Mouse (Mus musculus): ENCODE measurements around the gene Fbxo21.
A peak's percentile ranks its signal among the peaks of the same experiment; 100 is the strongest.

The Fbxo21 gene

DNA sequence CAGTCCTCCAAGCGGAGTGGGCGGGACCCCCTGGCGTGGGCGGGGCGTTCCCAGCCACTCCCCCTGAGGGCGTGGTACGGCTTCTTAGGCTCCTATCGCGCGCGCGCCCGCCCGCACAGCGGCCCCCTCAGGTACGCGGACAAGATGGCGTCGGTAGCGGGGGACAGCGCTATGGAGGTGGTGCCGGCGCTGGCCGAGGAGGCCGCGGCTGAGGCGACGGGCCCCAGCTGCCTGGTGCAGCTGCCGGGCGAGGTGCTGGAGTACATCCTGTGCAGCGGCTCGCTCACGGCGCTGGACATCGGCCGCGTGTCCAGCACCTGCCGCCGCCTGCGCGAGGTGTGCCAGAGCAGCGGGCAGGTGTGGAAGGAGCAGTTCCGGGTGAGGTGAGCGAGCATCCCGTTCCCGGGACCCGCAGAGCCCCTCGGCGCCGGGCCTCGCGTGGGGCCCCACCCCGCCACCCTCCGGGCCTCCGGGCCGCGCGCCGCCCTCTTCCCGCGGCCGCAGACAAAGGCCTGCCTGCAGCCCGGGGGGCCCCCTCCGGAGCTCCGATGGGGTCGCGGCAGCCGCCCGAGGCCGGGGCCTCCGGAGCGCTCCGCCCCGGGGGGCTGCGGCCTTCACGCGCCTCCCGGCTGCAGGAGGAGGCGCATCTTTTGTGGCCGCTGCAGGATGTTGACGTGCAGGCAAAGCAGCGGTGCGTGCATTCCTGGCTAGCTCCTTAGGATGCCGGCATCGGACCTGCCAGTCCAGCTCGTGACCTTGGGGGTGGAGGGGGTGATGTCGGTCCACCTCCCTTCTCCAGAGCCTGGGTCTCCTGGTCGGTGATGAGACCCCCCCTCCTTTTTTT, at the start of gene Fbxo21:
TSS of gene Fbxo21 (plus strand) at position 74 of the 844 bp plus-strand sequence.
- DNase-seq (ENCODE audit: low read depth in 2 of 2, low spot score in 2 of 2), result peak; percentile 69 to 83

DNA sequence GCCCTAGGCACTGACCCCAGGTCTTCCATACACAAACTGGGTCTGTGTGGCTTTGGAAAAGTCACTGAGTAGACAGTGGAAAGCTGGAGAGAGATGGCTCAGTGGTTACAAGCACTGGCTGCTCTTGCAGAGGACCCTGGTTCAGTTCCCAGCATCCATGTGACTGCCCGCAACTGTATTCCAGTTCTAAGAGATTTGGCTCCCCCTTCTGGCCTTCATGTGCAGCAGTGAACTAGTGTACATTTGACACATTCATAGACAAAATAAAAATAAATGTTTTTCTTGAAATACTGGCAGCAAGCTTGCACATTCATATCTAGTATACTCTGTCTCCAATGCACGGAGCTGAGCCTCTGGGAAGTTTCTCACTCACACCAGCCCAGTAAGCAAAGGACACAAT, 48.0 kb upstream of the Fbxo21 start:
- DNase-seq (ENCODE audit: low read depth in 2 of 2, low spot score in 2 of 2), result no peak

DNA sequence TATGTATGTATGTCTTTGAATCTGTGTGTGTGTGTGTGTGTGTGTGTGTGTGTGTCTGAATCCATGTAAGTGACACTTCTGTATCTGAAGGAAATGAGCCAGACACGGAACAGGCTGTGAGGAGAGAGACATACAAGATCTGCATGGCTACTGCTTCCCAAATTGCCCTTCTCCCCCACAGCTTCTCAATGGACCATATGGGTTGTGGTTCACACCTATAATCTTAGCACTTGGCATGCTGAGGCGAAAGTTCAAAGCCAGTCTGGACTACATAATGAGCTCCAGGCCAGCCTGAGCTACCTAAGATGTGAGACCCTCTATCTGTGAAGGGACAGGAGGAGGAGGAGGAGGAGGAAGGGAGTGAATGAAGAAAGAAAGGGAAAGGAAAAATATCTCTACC, 44.3 kb upstream of the Fbxo21 start:
- no peak for DNase-seq (ENCODE audit: low read depth in 2 of 2, low spot score in 2 of 2)

DNA sequence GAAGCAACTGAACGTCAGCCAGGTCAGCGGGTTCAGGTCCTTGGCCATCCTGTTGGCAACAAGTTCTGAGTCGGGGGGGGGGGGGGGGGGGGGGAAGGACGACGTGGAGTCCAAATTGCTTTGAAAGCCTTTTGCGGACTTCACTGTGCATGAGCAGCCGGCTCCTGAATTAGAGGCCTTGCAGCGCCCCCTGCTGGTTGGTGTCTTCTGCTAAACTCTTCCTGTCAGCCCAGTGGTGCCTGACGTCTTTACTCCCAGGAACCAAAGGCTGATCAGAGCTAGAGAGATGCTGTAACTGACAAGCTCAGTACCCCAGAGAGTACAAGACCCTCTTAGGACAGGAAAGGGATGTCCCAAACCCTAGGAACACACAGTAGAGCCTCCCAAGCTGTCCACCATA, 43.7 kb upstream of the Fbxo21 start:
- peak; percentile 63 to 64 for DNase-seq (ENCODE audit: low read depth in 2 of 2, low spot score in 2 of 2)

DNA sequence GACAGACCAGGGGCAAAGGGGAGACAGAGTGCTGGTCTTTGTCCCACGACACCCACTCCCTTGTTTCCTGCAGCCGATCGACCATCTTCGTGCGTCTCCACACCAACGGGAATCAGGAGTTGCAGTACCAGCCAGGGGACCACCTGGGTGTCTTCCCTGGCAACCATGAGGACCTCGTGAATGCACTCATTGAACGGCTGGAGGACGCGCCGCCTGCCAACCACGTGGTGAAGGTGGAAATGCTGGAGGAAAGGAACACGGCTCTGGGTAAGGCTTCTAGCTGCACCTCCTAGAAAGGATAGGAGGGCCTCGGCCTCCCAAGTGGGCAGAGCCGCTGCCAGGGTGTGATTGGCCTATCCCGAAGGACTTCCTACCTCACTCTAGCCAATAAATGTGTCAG, 40.2 kb upstream of the Fbxo21 start:
- DNase-seq (ENCODE audit: low read depth in 2 of 2, low spot score in 2 of 2), result no peak

DNA sequence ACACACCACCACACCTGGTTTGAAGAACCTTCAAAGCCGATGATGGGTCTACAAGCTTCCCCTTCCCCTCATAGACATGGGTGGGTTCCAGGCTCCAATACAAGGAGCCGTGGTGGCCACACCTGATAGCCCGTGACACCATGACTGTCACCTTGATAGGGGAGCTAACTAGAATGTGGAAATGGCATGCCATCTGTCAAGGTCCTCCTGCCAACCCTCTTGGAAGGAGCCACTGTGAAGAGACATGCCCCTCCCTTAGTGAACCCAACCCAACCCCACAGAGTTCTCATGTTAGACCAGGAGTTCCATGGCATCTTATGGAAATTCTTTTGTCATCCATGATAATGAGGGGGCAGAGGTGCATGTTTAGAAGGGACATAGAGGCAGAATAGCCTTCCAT, 39.3 kb upstream of the Fbxo21 start:
- no peak for DNase-seq (ENCODE audit: low read depth in 2 of 2, low spot score in 2 of 2)

DNA sequence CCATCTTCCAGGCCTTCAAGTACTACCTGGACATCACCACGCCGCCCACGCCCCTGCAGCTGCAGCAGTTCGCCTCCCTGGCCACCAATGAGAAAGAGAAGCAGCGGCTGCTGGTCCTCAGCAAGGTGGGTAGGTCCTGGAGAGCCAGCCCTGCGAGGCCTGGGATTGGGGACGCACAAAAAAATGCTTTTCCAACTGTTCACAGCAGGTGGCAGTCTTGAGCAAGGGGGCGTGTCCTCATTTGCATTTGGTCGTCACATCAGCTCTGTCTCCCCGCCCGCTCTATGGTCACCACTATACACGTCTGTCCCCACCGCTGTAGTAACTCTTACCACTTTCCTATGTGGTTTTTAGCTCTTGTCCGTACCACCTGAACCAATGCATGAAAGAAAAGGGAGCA, 38.3 kb upstream of the Fbxo21 start:
- peak; percentile 62 to 72 for DNase-seq (ENCODE audit: low read depth in 2 of 2, low spot score in 2 of 2)

DNA sequence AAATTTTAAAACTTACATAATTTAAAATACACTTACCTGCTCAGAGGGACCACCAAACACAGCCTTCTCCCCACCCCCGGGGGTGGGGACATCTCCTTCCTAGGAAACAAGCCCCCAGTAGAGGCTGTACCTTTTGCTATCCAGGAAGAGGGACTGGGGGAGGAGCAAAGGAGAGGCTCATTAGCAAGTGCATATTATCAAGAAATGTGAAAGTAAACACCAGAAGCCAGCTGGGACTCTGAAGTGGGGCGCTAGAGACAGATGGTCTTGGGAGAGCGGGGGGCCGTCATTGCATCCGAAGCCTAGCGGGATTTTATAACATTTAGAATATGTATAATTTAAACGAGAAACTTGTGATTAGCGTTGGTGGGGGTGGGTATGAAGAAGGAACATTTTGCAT, 37.1 kb upstream of the Fbxo21 start:
- no peak for DNase-seq (ENCODE audit: low read depth in 2 of 2, low spot score in 2 of 2)

DNA sequence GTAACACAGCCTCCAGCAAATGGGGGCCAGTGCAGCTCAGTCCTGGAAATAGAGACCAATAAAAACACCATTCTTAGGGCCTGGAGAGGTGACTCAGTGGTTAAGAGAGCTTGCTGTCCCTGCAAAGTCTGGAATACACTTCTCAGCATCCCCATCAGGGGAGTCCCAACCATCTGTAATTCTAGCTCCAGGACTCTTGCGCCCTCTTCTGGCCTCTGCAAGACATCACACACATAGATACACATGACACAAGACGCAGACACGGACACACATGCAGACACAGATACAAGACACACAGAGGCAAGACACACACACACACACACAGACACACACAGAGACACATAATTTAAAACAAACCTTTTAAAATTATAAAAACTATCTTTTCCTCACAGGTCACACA, 35.0 kb upstream of the Fbxo21 start:
- no peak for DNase-seq (ENCODE audit: low read depth in 2 of 2, low spot score in 2 of 2)

DNA sequence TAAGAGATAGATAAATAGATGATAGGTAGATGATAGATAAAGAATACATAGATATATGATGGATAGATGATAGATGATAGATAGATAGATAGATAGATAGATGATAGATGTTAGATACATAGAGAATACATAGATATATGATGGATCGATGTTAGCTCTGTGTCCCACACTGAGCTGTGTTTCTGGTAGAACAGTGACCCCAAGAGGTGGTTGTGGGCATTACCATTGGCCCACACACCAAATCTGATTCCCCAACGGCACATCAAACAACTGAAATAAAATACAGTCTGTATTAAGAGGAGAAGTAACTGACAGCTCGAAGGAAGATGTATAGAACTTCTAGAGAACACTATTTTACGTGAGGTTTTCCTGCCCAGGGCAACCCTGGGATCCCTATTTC, 29.9 kb upstream of the Fbxo21 start:
- DNase-seq (ENCODE audit: low read depth in 2 of 2, low spot score in 2 of 2), result peak; percentile 39 to 51

DNA sequence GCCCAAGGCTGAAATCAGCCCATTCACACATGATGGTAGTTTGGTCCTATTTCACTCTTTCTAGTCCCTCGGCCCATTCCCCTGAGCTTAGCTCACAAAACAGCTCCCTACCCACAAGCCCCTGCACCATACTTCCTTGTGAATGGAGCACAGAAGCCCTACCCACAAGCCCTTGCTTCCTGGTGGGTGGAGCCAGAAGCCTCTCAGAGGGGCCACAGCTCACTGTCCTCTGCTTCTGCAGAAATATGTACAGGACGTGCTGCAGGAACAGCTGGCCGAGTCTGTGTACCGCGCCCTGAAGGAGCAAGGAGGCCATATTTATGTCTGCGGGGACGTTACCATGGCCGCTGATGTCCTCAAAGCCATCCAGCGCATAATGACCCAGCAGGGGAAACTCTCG, 27.1 kb upstream of the Fbxo21 start:
- DNase-seq (ENCODE audit: low read depth in 2 of 2, low spot score in 2 of 2), result no peak

DNA sequence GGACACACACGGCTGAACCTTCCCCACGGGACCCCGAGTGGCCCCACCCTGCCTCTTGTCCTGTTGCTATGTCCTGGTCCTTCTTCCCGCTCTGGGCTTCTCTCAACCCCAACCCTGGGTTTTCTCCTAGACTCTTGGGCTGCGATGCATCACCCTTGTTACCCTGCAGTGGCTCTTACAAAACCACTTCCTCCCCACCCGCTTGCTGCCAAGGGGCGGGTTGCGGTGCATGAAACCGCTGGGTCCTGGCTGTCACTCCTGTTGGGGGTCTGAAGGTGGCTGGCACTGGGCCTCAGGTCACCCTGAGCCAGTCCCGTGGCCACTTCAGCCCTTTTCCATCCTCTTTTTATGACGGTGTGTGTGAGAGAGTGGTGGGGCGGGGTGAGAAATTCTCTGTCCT, 22.6 kb upstream of the Fbxo21 start:
- DNase-seq (ENCODE audit: low read depth in 2 of 2, low spot score in 2 of 2), result peak in 1 of 2 experiments; percentile 18

DNA sequence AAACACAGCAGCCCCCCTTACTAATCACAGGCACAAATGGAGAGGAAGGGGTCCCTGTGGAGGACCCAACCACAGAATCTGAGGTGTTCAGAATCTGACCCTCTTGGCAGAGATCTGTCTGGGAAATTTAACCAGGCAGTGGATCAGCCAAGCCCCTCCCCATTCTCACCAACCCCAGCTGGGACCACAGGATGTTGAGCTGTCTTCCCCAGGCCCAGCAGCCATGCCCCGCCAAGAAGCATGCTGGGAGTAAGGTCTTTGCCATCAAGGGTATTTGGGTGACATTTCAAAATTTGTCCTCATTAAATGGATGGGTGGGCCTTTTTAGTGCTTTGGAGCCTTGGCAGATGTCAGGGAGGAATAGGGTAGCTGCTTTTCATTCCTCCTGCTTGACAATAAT, 22.1 kb upstream of the Fbxo21 start:
- no peak for DNase-seq (ENCODE audit: low read depth in 2 of 2, low spot score in 2 of 2)

DNA sequence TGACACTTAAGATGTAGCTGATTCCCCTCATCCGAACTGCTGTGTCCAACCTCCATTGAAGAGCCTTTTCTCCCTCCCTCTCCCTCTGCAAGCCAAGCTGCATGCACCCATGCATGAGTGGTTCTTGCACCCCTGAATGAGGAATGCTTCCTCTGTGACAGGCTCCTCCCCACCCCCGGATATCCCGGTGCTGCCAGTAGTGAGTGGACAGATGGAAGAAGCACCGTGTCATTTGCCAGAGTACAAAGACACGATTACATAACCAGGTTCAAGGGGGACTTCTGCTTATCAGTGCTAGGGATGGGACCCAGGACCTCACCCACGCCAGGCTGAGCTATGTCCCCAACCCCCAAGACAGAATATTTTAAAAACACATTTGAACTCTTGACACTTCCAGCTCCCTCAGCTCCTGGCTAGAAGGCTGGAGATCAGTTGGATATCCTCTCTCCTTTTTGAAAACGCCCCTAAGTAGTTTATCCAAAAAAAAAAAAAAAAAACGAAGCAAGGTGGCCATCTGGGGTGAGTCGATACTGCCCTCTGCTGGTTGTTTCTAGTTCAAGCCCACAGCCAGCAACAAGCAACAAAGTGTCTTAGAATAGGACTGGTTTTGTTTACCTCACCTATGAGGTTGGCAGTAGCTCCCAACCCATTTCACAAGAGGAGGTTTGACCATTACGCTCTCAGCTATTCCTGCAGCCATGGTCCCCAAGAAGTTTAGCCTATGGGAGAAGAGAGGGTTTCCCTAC, 20.7 kb upstream of the Fbxo21 start:
- DNase-seq (ENCODE audit: low read depth in 2 of 2, low spot score in 2 of 2), result peak in 1 of 2 experiments; percentile 52

DNA sequence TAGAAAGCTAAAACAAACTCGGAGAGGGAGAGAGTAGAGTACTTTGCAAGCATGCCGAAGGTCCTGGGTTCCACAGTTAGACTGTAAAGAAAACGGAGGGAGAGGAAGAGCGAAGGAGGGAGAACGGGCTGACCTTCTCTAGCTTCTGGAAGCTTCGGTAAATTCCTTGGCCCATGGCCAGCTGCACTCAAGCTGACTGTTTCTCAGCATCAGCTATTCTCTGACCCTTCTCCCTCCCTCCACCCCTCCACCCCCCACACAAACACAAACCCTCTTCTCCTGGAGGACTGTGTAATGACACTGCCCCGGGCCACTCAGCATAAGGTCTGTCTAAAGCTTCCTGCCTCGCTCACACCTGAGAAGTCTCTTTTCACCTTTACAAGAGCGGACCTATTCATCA, 11.8 kb upstream of the Fbxo21 start:
- no peak for DNase-seq (ENCODE audit: low read depth in 2 of 2, low spot score in 2 of 2)

DNA sequence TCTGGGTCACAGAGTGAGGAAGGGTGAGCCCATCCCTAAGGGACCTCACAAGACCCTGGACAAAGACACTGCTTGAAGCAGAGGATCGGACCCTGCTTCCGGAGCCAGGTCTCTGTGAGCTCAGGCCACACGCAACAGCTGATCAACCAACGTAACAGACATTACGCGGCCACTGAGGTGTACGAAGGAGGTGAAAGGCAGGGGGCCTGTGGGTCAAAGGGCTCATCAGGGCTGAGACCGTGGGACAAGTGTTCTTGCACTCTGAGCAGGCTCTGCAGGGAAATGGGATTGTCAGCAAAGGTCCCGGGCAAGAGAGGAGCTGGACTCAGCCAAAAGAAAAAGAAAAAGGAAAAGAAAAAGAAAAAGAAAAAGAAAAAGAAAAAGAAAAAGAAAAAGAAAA, 9.6 kb upstream of the Fbxo21 start:
- no peak for DNase-seq (ENCODE audit: low read depth in 2 of 2, low spot score in 2 of 2)

DNA sequence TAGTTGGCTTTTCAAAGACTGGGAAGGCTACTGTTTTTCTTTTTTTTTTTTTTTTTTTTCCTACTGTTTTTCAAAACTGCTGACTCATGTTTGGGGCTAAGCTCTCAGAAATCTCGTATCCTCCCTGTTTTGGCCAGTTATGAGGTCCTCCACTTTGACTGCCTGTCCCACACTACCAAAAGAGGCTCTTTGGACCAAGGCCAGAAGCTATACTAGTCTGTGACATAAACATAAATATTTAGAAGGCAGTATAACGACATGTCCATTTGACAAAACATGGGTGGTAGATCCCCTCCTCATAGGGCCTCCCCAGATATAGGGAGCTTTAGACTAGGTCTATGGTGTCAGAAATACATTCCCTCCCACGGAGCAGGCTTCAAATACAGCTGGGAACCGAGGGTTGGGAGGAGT, 8.9 kb upstream of the Fbxo21 start:
- DNase-seq (ENCODE audit: low read depth in 2 of 2, low spot score in 2 of 2), result no peak

DNA sequence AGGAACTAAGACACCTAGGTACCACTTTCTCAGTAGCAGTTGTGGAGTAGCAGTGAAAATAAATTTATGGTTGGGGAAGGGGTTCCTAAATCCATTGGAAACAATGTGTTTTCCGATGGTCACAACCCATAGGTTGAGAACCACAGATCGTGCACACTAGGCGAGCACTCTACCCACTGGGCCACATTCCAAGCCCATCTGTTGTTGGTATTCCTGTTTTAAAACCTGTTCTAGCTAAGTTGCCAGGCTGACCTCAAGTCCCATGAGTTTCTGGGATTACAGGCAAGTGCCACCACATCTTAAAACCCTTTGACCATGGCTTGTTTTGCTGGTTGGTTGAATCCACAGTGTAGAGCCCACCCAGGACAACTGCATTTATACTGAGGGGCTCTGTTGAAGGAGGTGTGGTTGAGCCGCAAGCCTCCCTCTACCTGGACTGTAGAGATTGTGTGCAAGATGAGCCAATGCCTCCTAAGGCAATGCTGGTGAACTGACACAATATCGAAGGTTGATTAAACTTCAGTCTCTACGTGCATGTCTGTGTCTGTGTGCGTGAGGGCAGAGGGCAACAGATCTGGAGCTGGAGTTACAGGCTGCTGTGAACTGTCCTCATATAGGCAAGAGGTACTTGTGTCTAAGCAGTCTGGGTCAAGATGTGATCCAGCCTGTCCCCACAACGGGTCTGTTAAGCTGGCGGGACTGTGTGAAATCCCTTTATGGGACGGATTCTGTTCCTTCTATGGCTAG, 6.7 kb upstream of the Fbxo21 start:
- no peak for DNase-seq (ENCODE audit: low read depth in 2 of 2, low spot score in 2 of 2)

DNA sequence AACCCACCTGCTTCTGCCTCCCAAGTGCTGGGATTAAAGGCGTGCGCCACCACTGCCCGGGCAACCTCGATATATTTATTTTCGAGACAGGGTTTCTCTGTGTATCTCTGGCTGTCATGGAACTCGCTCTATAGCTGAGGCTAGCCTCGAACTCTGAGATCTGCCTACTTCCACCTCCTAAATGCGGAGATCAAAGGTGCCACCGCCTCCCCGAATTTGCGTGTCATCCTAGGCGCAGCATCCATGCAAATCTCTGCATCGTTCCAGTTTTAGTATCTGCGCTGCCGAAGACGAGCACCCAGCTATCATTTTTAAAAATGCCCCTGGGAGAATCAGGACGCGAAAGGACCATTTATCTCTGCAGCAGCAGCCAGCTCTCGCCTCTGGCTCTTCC, 270 bp upstream of the Fbxo21 start:
- DNase-seq (ENCODE audit: low read depth in 2 of 2, low spot score in 2 of 2), result no peak

DNA sequence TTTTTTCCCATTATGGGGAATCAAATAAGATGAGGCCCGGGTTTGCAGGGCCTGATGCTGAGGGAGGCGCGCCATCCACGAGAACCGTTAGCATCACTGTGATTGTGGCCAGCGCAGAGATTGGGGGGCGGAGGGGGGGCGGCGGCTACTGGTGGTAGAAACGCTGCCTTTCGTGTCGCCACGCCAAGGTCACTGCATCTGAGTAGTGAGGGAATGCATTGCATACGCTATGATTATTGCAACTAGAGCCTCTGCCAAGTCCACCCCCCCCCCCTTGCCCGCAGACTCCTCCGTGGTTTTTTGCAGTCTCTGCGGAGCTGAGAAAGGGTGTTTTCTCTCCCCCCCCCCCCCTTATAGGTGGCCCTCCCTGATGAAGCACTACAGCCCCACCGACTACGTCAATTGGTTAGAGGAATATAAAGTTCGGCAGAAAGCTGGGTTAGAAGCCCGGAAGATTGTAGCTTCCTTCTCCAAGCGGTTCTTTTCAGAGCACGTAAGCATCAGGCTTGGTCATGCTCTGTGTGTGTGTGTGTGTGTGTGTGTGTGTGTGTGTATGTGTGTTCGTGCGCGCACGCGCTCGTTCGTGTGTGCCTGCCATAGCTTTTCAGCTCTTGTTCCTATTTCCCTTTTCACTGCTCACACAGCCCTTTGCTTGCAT, 1.1 kb downstream of the Fbxo21 start:
- peak; percentile 29 to 48 for DNase-seq (ENCODE audit: low read depth in 2 of 2, low spot score in 2 of 2)

DNA sequence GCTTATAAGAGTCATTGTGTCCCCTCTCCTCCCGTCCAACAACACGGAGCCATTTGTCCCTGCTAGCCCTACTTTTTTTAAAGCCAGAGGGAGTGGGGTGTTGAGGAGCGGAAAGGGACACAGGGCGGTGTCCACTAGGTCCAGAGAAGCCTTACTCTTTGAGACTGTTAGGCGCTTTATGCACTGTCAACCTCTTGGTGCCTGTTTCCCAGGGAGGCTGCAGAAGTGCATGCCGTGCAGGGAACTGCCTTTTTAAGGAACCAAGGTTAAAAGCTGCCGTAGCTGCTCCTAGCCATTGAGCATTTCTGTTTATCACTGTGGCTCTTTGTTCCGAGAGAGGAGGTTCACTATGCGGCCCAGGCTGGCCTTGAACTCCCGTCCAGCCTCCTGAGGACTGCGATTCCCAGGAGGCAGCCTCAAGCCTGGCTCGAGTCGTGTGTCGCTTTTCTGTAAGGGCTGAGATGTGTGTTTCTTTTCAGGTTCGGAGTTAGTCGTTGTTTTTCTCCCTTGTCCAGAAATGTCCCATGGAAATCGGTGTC, 1.7 kb downstream of the Fbxo21 start:
- DNase-seq (ENCODE audit: low read depth in 2 of 2, low spot score in 2 of 2), result no peak
